Mouse (Mus musculus): ENCODE data around the gene Itih2. TPM values are rescaled to one million over a fixed set of nuclear protein-coding genes. Genes with fewer than 3 reads are reported as not detected.

Gene Itih2
- polyA plus RNA-seq, 1 experiment: not detected

- peak within 1 kb of the TSS; percentile 59 for H3K27ac ChIP-seq (ENCODE audit: insufficient read depth, low read depth, low read length)
Observed at GRCm38 (mm10) chr2:10153201-10154075, 22.2 kb upstream of the Itih2 start, which contains the start of gene Itih5. Gene Itih5, plus strand, starts transcription at chr2:10153571.

GRCm38 (mm10) chr2:10152590-10152989 lies 21.4 kb upstream of the Itih2 start:
- H3K4me1 ChIP-seq (ENCODE audit: control insufficient read depth, insufficient read depth, insufficient read length, low read length): peaks cover 25% of the 10 kb centered on the region
- 51% methylated on average over 5 of the region's 5 CpGs for WGBS
- no peak overlapping the region for H3K4me3 ChIP-seq (ENCODE audit: low read depth, low read length)
- no peaks in the 10 kb centered on the region for H3K27me3 ChIP-seq (ENCODE audit: control insufficient read depth, insufficient read depth, low read length)
- H3K36me3 ChIP-seq (ENCODE audit: control insufficient read depth, insufficient read depth, low read length): no peaks in the 10 kb centered on the region
- peak overlapping the region; percentile 59; the same call in 1 of the 2 replicates for H3K27ac ChIP-seq (ENCODE audit: insufficient read depth, low read depth, low read length)
- TF ChIP-seq CTCF (IDR thresholded peaks at IDR 0.05; ENCODE audit: extremely low read depth, insufficient read length, insufficient replicate concordance, low read depth, low read length): no peak
- no peak for TF ChIP-seq POLR2A (IDR thresholded peaks at IDR 0.05; ENCODE audit: low read depth, low read length)

More at GRCm38 (mm10) chr2:10153201-10154075, 22.2 kb upstream of the Itih2 start, which contains the start of gene Itih5:
- H3K4me3 ChIP-seq (ENCODE audit: low read depth, low read length): peak within 1 kb of the TSS; percentile 81
- H3K27me3 ChIP-seq (ENCODE audit: control insufficient read depth, insufficient read depth, low read length): no peaks in the 10 kb centered on the region
- TF ChIP-seq POLR2A (IDR thresholded peaks at IDR 0.05; ENCODE audit: low read depth, low read length): peak; percentile 36; the same call in 1 of the 2 replicates
- TF ChIP-seq CTCF (IDR thresholded peaks at IDR 0.05; ENCODE audit: extremely low read depth, insufficient read length, insufficient replicate concordance, low read depth, low read length): no peak
- H3K36me3 ChIP-seq (ENCODE audit: control insufficient read depth, insufficient read depth, low read length): no peaks in the 10 kb centered on the region
- H3K4me1 ChIP-seq (ENCODE audit: control insufficient read depth, insufficient read depth, insufficient read length, low read length): peaks cover 25% of the 10 kb centered on the region
- WGBS: 3% methylated on average over 27 of the region's 27 CpGs

- Histone ChIP-seq H3K27ac (ENCODE audit: insufficient read depth, low read depth, low read length) (no peak overlapping the region), H3K36me3 (ENCODE audit: control insufficient read depth, insufficient read depth, low read length) (no peaks in the 10 kb centered on the region), H3K27me3 (ENCODE audit: control insufficient read depth, insufficient read depth, low read length) (no peaks in the 10 kb centered on the region), H3K4me3 (ENCODE audit: low read depth, low read length) (no peak overlapping the region), H3K4me1 (ENCODE audit: control insufficient read depth, insufficient read depth, insufficient read length, low read length) (0 out of 2 replicates have a peak, but pooled peaks cover 2% of the 10 kb centered on the region)
- 77% methylated on average over 8 of the region's 8 CpGs for WGBS
- TF ChIP-seq POLR2A (IDR thresholded peaks at IDR 0.05; ENCODE audit: low read depth, low read length): no peak
- TF ChIP-seq CTCF (IDR thresholded peaks at IDR 0.05; ENCODE audit: extremely low read depth, insufficient read length, insufficient replicate concordance, low read depth, low read length): no peak
Observed at GRCm38 (mm10) chr2:10147176-10147575, 16.0 kb upstream of the Itih2 start.

- 0 out of 2 replicates have a peak, but pooled peaks cover 2% of the 10 kb centered on the region for H3K4me1 ChIP-seq (ENCODE audit: control insufficient read depth, insufficient read depth, insufficient read length, low read length)
- no peak overlapping the region for H3K4me3 ChIP-seq (ENCODE audit: low read depth, low read length)
- H3K27me3 ChIP-seq (ENCODE audit: control insufficient read depth, insufficient read depth, low read length): no peaks in the 10 kb centered on the region
- TF ChIP-seq CTCF (IDR thresholded peaks at IDR 0.05; ENCODE audit: extremely low read depth, insufficient read length, insufficient replicate concordance, low read depth, low read length) (no peak), POLR2A (IDR thresholded peaks at IDR 0.05; ENCODE audit: low read depth, low read length) (no peak)
- no peaks in the 10 kb centered on the region for H3K36me3 ChIP-seq (ENCODE audit: control insufficient read depth, insufficient read depth, low read length)
- H3K27ac ChIP-seq (ENCODE audit: insufficient read depth, low read depth, low read length): no peak overlapping the region
- 25% methylated on average over 6 of the region's 6 CpGs for WGBS
Observed at GRCm38 (mm10) chr2:10145514-10145913, 14.3 kb upstream of the Itih2 start.

- 28% methylated on average over 8 of the region's 8 CpGs for WGBS
- no peak overlapping the region for H3K27ac ChIP-seq (ENCODE audit: insufficient read depth, low read depth, low read length)
- H3K4me3 ChIP-seq (ENCODE audit: low read depth, low read length): no peak overlapping the region
- no peaks in the 10 kb centered on the region for H3K4me1 ChIP-seq (ENCODE audit: control insufficient read depth, insufficient read depth, insufficient read length, low read length)
- TF ChIP-seq CTCF (IDR thresholded peaks at IDR 0.05; ENCODE audit: extremely low read depth, insufficient read length, insufficient replicate concordance, low read depth, low read length): peak; percentile 65; the same call in 1 of the 2 replicates
- TF ChIP-seq POLR2A (IDR thresholded peaks at IDR 0.05; ENCODE audit: low read depth, low read length): no peak
- no peaks in the 10 kb centered on the region for H3K36me3 ChIP-seq (ENCODE audit: control insufficient read depth, insufficient read depth, low read length)
- no peaks in the 10 kb centered on the region for H3K27me3 ChIP-seq (ENCODE audit: control insufficient read depth, insufficient read depth, low read length)
Observed at GRCm38 (mm10) chr2:10142472-10143454, 11.6 kb upstream of the Itih2 start.

- H3K27ac ChIP-seq (ENCODE audit: insufficient read depth, low read depth, low read length): no peak overlapping the region
- TF ChIP-seq CTCF (IDR thresholded peaks at IDR 0.05; ENCODE audit: extremely low read depth, insufficient read length, insufficient replicate concordance, low read depth, low read length) (no peak), POLR2A (IDR thresholded peaks at IDR 0.05; ENCODE audit: low read depth, low read length) (no peak)
- H3K4me3 ChIP-seq (ENCODE audit: low read depth, low read length): no peak overlapping the region
- no peaks in the 10 kb centered on the region for H3K36me3 ChIP-seq (ENCODE audit: control insufficient read depth, insufficient read depth, low read length)
- no peaks in the 10 kb centered on the region for H3K27me3 ChIP-seq (ENCODE audit: control insufficient read depth, insufficient read depth, low read length)
- WGBS: 31% methylated on average over 5 of the region's 5 CpGs
- no peaks in the 10 kb centered on the region for H3K4me1 ChIP-seq (ENCODE audit: control insufficient read depth, insufficient read depth, insufficient read length, low read length)
Observed at GRCm38 (mm10) chr2:10140456-10140855, 9.3 kb upstream of the Itih2 start.
